Mouse (Mus musculus) megakaryocyte-erythroid progenitor cell, adult 5-6 weeks (primary cell): ENCODE data around the gene Ric8a. TPM values are rescaled to one million over a fixed set of nuclear protein-coding genes. Genes with fewer than 3 reads are reported as not detected.
"Not testable (repeated sequence)": the region's sequence is repeated elsewhere in the genome, so short reads cannot be mapped to it uniquely, and the experiment has no call there.

Source experiments
- ATAC-seq: replicated peaks from 2 replicates; pipeline ENCODE4 v1.8.0; 2016; ENCODE audit warnings: mild to moderate bottlenecking, inconsistent platforms; ENCODE audit not compliant: severe bottlenecking, poor library complexity, low FRiP score, low TSS enrichment
- total RNA-seq, 2 experiments: library from RNA; stranded (forward) in 1 of 2; stranded (reverse) in 1 of 2; fragments of 200-1000, 215-1000 nt in 1 of 2; fragments of >200 nt in 1 of 2; fragmentation: Nextera tagmentation in 1 of 2; gene quantifications; 2 replicates each; pipeline ENCODE4 v1.2.3; 2014 to 2017

Ric8a gene
- total RNA-seq, 2 experiments from 2014 or later: 27.5 to 30.0 TPM

- no peak for ATAC-seq
Measured at GRCm38 (mm10) chr7:140880419-140880818, 23.7 kb downstream of the Ric8a start.

GRCm38 (mm10) chr7:140880865-140881515 is 24.2 kb downstream of the Ric8a start:
- 0 out of 2 replicates have a peak, but pooled peaks have one; percentile 16 for ATAC-seq

DNA sequence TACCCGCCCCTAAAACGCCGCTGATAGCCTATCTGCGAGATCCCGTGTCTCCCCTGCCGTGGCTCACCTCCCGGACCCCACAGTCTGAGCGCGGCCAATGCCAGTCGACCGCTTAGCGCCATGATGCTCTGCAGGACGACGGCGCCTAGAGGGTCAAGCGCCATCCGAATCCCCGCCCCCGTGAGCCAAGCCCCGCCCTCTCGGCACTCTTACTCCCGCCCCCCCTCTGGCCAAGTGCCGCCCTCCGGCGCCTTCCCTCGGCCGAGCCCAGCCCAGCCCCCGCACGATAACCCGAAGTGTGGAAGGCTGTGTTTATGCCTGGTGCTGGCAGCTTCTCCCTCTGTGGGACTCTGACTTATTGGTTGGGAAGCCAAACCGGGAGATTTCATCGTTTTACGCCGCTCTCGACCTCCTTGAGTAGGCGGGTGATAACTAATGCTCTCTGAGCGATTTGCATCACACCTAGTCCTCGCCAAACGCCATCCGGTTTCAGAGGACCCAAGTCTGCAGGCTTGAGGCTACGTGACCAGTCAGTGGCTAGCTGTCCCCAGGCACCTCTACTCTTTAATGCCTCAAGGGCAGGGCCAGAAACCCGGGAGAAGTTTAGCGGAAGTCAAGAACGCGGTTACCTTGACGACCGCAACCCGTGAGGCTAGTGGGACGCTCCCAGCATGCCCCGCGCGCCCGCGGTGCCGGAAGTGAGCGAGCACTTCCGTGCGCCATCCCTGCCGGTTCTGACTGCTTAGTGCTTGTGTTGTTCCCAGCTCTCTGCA is 25.1 kb downstream of the Ric8a start, which contains the start of the genes Psmd13 and Sirt3:
Psmd13 (plus strand) TSS at position 273 of the 773 bp plus-strand sequence.
Sirt3 (minus strand) TSS at position 614 of the 773 bp plus-strand sequence.
- peak; percentile 85 for ATAC-seq

GRCm38 (mm10) chr7:140882469-140882803 is 25.7 kb downstream of the Ric8a start:
- ATAC-seq: no peak; the same call in 1 of the 2 replicates

- ATAC-seq: not testable (repeated sequence)
Measured at GRCm38 (mm10) chr7:140890636-140891035, 33.9 kb downstream of the Ric8a start.

DNA sequence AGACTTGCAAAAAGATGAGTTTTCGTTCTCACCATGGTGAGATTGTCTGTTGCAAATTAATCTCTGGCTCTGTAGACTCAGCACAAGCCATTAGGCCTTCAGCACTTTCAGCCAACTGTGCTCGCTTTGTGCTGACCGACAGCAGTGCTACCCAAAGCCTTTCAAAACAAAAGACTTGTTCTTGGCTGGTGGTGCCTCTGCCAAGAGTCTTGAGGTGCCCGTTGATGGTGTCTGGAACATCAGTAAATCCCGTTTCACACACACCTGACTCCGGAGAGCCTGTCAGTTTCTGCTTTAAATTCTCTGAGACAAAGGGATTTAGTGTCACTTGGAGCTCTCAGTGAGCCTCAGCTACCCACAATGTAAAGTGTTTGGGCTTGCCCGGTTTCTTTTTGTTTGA is 37.3 kb downstream of the Ric8a start:
- ATAC-seq: no peak

- ATAC-seq: no peak
Measured at GRCm38 (mm10) chr7:140894611-140895010, 37.9 kb downstream of the Ric8a start.

GRCm38 (mm10) chr7:140897863-140898262 is 41.1 kb downstream of the Ric8a start:
- no peak for ATAC-seq

DNA sequence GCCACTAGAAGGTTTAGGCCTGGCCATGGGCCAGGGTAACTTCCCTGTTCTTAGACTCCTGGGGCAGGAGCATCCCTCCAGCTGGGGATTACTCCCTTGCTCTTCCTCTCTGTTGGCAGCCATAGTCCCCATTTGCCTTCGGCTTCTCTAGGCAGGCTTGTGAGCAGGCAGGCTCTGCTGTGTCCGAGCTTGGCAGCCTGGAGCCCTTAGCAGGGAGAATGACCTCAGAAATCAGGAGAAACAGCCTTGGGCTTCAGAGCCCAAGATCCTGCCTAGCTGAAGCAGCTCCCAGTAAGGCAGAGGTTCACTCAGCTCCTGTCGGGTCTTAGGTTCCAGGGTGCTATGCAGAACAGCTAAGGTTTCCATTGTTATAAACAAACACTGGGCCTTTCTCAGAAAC is 42.4 kb downstream of the Ric8a start:
- ATAC-seq: no peak

- no peak for ATAC-seq
Measured at GRCm38 (mm10) chr7:140900220-140900619, 43.5 kb downstream of the Ric8a start, which contains the start of gene Cox8b. TSS of gene Cox8b (minus strand) at chr7:140900446.

GRCm38 (mm10) chr7:140902036-140902875 is 45.5 kb downstream of the Ric8a start:
- no peak for ATAC-seq

DNA sequence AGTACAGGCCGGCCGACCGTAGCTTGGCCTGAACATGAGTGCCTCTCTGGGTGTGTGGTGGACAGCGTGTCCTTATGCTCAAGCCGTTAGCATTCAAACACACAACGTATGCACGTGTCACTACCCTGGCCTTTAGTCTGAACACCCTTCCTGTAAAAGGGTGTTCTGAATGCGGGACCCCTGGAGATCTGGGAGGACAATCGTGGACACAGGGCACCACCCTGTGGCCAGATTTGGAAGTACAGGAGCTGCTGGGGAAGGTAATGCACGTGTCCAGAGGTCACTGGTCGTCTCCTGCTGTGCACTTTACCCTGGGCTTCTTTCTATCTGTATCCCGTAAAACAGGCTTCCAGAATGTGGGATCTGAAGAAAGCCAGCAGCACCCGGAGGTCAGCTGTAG is 46.5 kb downstream of the Ric8a start:
- peak; percentile 63 for ATAC-seq

DNA sequence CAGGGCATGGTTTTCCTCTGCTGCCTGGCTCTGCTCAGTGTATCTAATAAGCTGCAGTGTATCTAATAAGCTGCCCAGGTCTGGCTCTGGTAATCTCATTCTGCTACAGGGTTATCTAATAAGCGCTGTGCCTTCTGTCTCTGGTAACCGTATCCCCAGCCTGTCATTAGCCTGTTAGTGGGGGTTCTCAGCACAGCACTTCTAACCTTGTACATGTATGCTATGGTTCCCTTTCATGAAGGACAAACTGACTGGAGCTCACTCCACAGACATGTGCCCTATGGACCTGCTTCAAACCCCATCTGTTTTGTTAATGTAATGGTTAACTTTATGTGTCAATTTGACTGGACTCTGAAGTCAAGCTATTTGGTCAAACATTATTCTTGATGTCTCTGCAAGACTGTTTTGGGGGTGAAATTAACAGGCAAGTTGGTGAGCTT is 48.9 kb downstream of the Ric8a start:
- ATAC-seq: peak; percentile 70

- no peak for ATAC-seq
Measured at GRCm38 (mm10) chr7:140907131-140907530, 50.4 kb downstream of the Ric8a start.

DNA sequence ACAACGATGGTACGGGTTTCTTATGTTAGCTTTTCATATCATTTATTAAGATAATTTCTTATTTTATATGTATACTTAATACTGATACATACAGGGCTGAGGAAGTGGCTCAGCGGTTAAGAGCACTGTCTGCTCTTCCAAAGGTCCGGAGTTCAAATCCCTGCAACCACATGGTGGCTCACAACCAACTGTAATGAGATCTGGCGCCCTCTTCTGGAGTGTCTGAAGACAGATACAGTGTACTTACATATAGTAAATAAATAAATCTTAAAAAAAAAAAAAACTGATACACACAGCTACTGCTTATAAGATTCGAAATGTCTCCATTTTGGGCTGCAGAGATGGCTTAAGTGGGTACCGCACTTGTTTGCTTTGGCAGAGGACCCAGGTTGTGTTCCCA is 50.9 kb downstream of the Ric8a start:
- ATAC-seq: no peak

DNA sequence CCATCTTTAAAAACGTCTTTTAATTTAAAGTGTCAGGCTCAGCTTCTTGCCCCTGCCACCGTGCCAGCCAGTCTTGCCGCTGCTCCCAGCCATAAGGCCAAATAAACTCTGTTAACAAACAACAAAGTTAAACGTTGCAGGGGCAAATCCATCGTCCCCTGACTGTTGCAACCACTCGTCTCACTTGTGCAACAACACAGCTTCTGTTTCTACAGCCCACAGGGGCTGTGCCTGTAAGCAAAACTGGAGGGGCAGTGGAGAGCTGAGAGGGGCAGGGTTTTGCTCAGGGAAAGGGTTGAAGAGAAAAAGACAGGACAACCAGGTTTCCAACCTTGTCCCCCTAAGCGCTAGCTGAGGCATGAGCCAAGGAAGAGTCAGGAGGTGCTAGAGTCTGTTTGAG is 51.4 kb downstream of the Ric8a start:
- ATAC-seq: peak; percentile 2; the same call in 1 of the 2 replicates

GRCm38 (mm10) chr7:140908634-140909107 is 51.9 kb downstream of the Ric8a start:
- peak; percentile 64 for ATAC-seq

- no peak for ATAC-seq
Measured at GRCm38 (mm10) chr7:140912293-140912692, 55.5 kb downstream of the Ric8a start.

DNA sequence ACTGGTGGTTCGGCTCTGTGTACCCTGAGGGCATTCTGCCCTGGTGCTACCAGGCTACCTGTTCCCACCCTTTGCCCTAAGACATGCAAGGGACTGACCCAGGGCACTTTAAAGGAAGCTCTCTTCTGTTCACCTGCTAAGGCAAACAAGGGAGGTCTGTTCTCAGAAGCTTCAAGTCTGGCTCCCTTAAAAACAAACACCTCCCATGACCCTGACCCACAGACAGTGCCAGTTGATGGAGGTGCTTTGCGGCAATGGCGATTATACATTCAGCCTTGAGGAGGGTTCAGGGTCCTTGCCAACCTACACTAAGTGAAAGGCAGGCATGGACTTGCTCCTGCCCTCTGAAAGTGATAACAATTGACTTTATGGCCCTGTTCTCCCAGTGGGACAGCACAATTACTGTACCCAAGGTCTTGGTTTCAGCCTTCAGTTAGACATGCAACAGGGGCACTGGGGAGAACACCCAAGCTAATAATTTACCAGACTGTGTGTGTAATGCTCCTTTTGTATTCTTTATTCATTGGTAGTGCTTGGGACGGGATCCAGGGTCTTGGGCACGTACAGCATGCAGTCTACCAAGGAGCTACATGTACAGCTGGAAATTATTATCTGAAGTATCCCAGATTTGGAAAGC is 56.2 kb downstream of the Ric8a start:
- no peak for ATAC-seq
